Mouse (Mus musculus) embryonic stem cell, embryonic (primary cell): ENCODE measurements around the gene Arl14ep.
"Not testable (repeated sequence)": the region's sequence is repeated elsewhere in the genome, so short reads cannot be mapped to it uniquely, and the experiment has no call there.

Experiments used
- CTCF ChIA-PET, 4 experiments: fragments of 300-600 bp in 2 of 4; fragments of 350-600 bp in 2 of 4; sonication (Branson Sonifier 250); formaldehyde crosslinking; loops; one replicate each; lab custom pipeline; 2022; ENCODE audit warnings: inconsistent platforms in 2 of 4; lab: Charles Lee
- POLR2A ChIA-PET, 4 experiments: fragments of 300-600 bp in 2 of 4; fragments of 350-600 bp in 2 of 4; sonication (Branson Sonifier 250); formaldehyde crosslinking; loops; one replicate each; lab custom pipeline; 2022; ENCODE audit warnings: antibody characterized with exemption in 4 of 4, inconsistent platforms in 1 of 4; lab: Charles Lee

Gene Arl14ep

GRCm38 (mm10) chr2:106973959-106974639, at the start of gene Arl14ep:
Gene Arl14ep (minus strand): TSS chr2:106974424.
- POLR2A ChIA-PET = interaction anchor here in 3 of 4 experiments (0.6 to 1.5 kb wide), 11 partner anchors 8 to 539 kb away, joined by 3 to 10 read pairs (median 3); partner anchors contain the start of gene Mpped2 (in 1 of the 3)
- CTCF ChIA-PET = interaction anchor here in 2 of 4 experiments (0.6 to 1.2 kb wide), 3 partner anchors 8 to 923 kb away, joined by 3 to 4 read pairs (median 3); no protein-coding TSS in a partner anchor

- ChIA-PET POLR2A (no interaction called here), CTCF (no interaction called here)
Observed at GRCm38 (mm10) chr2:107022713-107023112, 48.5 kb upstream of the Arl14ep start.

GRCm38 (mm10) chr2:107019331-107019730, 45.1 kb upstream of the Arl14ep start:
- POLR2A ChIA-PET = no interaction called here
- CTCF ChIA-PET = no interaction called here

GRCm38 (mm10) chr2:107013161-107013560, 38.9 kb upstream of the Arl14ep start:
- CTCF ChIA-PET = interaction anchor here in 1 of 4 experiments (1.3 kb wide), 1 partner anchor 657 kb away, joined by 4 read pairs; no protein-coding TSS in a partner anchor
- POLR2A ChIA-PET = no interaction called here

GRCm38 (mm10) chr2:107012318-107012717, 38.1 kb upstream of the Arl14ep start:
- POLR2A ChIA-PET = no interaction called here

GRCm38 (mm10) chr2:107010160-107010559, 35.9 kb upstream of the Arl14ep start:
- POLR2A ChIA-PET = interaction anchor here in 1 of 4 experiments (0.9 kb wide), 1 partner anchor 37 kb away, joined by 3 read pairs; no protein-coding TSS in a partner anchor
- CTCF ChIA-PET = interaction anchor here in 1 of 4 experiments (0.5 kb wide), 1 partner anchor 301 kb away, joined by 6 read pairs; no protein-coding TSS in a partner anchor

More at GRCm38 (mm10) chr2:107012318-107012717, 38.1 kb upstream of the Arl14ep start:
- CTCF ChIA-PET = interaction anchor here in 1 of 4 experiments (1.3 kb wide), 1 partner anchor 656 kb away, joined by 4 read pairs; no protein-coding TSS in a partner anchor

GRCm38 (mm10) chr2:107006378-107006777, 32.2 kb upstream of the Arl14ep start:
- CTCF ChIA-PET = no interaction called here

GRCm38 (mm10) chr2:107005876-107006275, 31.7 kb upstream of the Arl14ep start:
- CTCF ChIA-PET, POLR2A ChIA-PET: not testable (repeated sequence)

More at GRCm38 (mm10) chr2:107006378-107006777, 32.2 kb upstream of the Arl14ep start:
- POLR2A ChIA-PET = no interaction called here

- CTCF ChIA-PET = no interaction called here
- POLR2A ChIA-PET = no interaction called here
Observed at GRCm38 (mm10) chr2:106991261-106991660, 17.0 kb upstream of the Arl14ep start.

- ChIA-PET CTCF (no interaction called here), POLR2A (no interaction called here)
Observed at GRCm38 (mm10) chr2:106984945-106985344, 10.7 kb upstream of the Arl14ep start.

GRCm38 (mm10) chr2:106982503-106982902, 8.3 kb upstream of the Arl14ep start:
- CTCF ChIA-PET = interaction anchor here in 1 of 4 experiments (0.6 to 1.0 kb wide), 2 partner anchors 9 to 231 kb away, joined by 3 read pairs; partner anchors contain the start of gene Arl14ep
- POLR2A ChIA-PET = interaction anchor here in 1 of 4 experiments (1.0 kb wide), 1 partner anchor 8 kb away, joined by 4 read pairs; the partner anchor contains the start of gene Arl14ep

- CTCF ChIA-PET = no interaction called here
- POLR2A ChIA-PET = no interaction called here
Observed at GRCm38 (mm10) chr2:106976472-106976871, 2.2 kb upstream of the Arl14ep start.

- ChIA-PET CTCF (interaction anchor here in 2 of 4 experiments (0.6 to 1.2 kb wide), 3 partner anchors 9 to 923 kb away, joined by 3 to 4 read pairs (median 3); no protein-coding TSS in a partner anchor), POLR2A (interaction anchor here in 3 of 4 experiments (0.6 to 1.5 kb wide), 12 partner anchors 8 to 539 kb away, joined by 3 to 10 read pairs (median 3); partner anchors contain the start of gene Mpped2 (in 1 of the 3))
Observed at GRCm38 (mm10) chr2:106973332-106973958, 779 bp downstream of the Arl14ep start.

- CTCF ChIA-PET = no interaction called here
- POLR2A ChIA-PET = interaction anchor here in 3 of 4 experiments (0.7 to 1.5 kb wide), 5 partner anchors 12 to 421 kb away, joined by 3 to 5 read pairs (median 3); partner anchors contain the start of gene Mpped2 (in 1 of the 3)
Observed at GRCm38 (mm10) chr2:106972851-106973250, 1.4 kb downstream of the Arl14ep start.

GRCm38 (mm10) chr2:106970971-106971370, 3.3 kb downstream of the Arl14ep start:
- POLR2A ChIA-PET = interaction anchor here in 1 of 4 experiments (1.5 kb wide), 1 partner anchor 11 kb away, joined by 6 read pairs; no protein-coding TSS in a partner anchor

GRCm38 (mm10) chr2:106968320-106968719, 5.9 kb downstream of the Arl14ep start:
- ChIA-PET CTCF (no interaction called here), POLR2A (interaction anchor here in 1 of 4 experiments (0.6 kb wide), 1 partner anchor 25 kb away, joined by 3 read pairs; no protein-coding TSS in a partner anchor)

More at GRCm38 (mm10) chr2:106970971-106971370, 3.3 kb downstream of the Arl14ep start:
- CTCF ChIA-PET = no interaction called here

GRCm38 (mm10) chr2:106963560-106963959, 10.7 kb downstream of the Arl14ep start:
- ChIA-PET CTCF (no interaction called here), POLR2A (no interaction called here)

- ChIA-PET CTCF (interaction anchor here in 2 of 4 experiments (1.3 to 1.5 kb wide), 2 partner anchors 531 to 606 kb away, joined by 3 read pairs; no protein-coding TSS in a partner anchor), POLR2A (interaction anchor here in 2 of 4 experiments (1.3 to 1.7 kb wide), 2 partner anchors 12 kb away, joined by 3 to 10 read pairs; partner anchors contain the start of gene Arl14ep (in 2 of the 2))
Observed at GRCm38 (mm10) chr2:106961650-106962049, 12.6 kb downstream of the Arl14ep start.
